Mouse (Mus musculus) neural tube, embryonic 12.5 days (tissue): ENCODE measurements around the gene Fastkd5. TPM values are rescaled to one million over a fixed set of nuclear protein-coding genes. Genes with fewer than 3 reads are reported as not detected.

Experiments used
- ATAC-seq: fragments of 200-750 bp; cut with Nextera tagmentation; 2 replicates; pipeline ENCODE4 v1.8.0; 2017; ENCODE audit warnings: low read depth, mild to moderate bottlenecking, moderate TSS enrichment, moderate library complexity; ENCODE audit not compliant: low FRiP score
- H3K27ac ChIP-seq: fragments of 300-500 bp; sonication (generic); 2 replicates; pipeline ENCODE4 v1.5.1; 2016
- H3K27me3 ChIP-seq: fragments of 300-500 bp; sonication (generic); replicated peaks from 2 replicates; pipeline ENCODE4 v1.6.1; 2016; ENCODE audit warnings: mild to moderate bottlenecking
- H3K36me3 ChIP-seq: fragments of 300-500 bp; sonication (generic); 2 replicates; pipeline ENCODE4 v1.6.1; 2016; ENCODE audit warnings: mild to moderate bottlenecking
- H3K4me1 ChIP-seq: fragments of 300-500 bp; sonication (generic); 2 replicates; pipeline ENCODE4 v1.6.1; 2016
- H3K4me2 ChIP-seq: fragments of 300-500 bp; sonication (generic); replicated peaks from 2 replicates; pipeline ENCODE4 v1.6.1; 2016; ENCODE audit warnings: mild to moderate bottlenecking
- H3K4me3 ChIP-seq: fragments of 300-500 bp; sonication (generic); 2 replicates; pipeline ENCODE4 v1.5.1; 2016
- H3K9ac ChIP-seq: fragments of 300-500 bp; sonication (generic); 2 replicates; pipeline ENCODE4 v1.6.1; 2016; ENCODE audit warnings: mild to moderate bottlenecking
- H3K9me3 ChIP-seq: fragments of 300-500 bp; sonication (generic); 2 replicates; pipeline ENCODE4 v1.6.1; 2016; ENCODE audit warnings: mild to moderate bottlenecking
- WGBS: fragments of 180-500 bp; shearing (Covaris S2); methylation state at CpG from one replicate; pipeline ENCODE4 v1.1.7; 2016; 5-methylcytosine and 5-hydroxymethylcytosine counted together
- polyA plus RNA-seq: library from polyadenylated mRNA; unstranded; fragments of >200 nt; fragmentation: Nextera tagmentation; extraction: Ambion mirVana; gene quantifications from 2 replicates; pipeline ENCODE4 v1.2.1, GENCODE M21; 2016

Fastkd5 gene
- polyA plus RNA-seq, 1 experiment from 2014 or later = 17.2 TPM

- Histone ChIP-seq H3K9ac (no peak overlapping the region), H3K27ac (no peak overlapping the region), H3K4me2 (no peak overlapping the region), H3K9me3 (no peaks in the 10 kb centered on the region), H3K27me3 (peaks cover 39% of the 10 kb centered on the region), H3K4me3 (no peak overlapping the region), H3K4me1 (peaks cover 25% of the 10 kb centered on the region), H3K36me3 (peaks cover 3% of the 10 kb centered on the region)
- ATAC-seq = no peak
- WGBS = 77% methylated on average over 1 of the region's 1 CpGs
Measured at GRCm38 (mm10) chr2:130632416-130632815, 2.6 kb upstream of the Fastkd5 start.

- Histone ChIP-seq H3K27ac (no peak overlapping the region), H3K4me3 (peak overlapping the region; percentile 86), H3K36me3 (peaks cover 23% of the 10 kb centered on the region), H3K27me3 (peaks cover 8% of the 10 kb centered on the region), H3K4me1 (peaks cover 7% of the 10 kb centered on the region), H3K4me2 (peak overlapping the region; percentile 88), H3K9ac (peak overlapping the region; percentile 88), H3K9me3 (no peaks in the 10 kb centered on the region)
- peak; percentile 60; the same call in 1 of the 2 replicates for ATAC-seq
- WGBS = 2% methylated on average over 37 of the region's 37 CpGs
Measured at GRCm38 (mm10) chr2:130629080-130629838, 568 bp downstream of the Fastkd5 start.

GRCm38 (mm10) chr2:130628424-130628823, 1.4 kb downstream of the Fastkd5 start:
- Histone ChIP-seq H3K4me2 (peak overlapping the region; percentile 88), H3K27me3 (peaks cover under 1% of the 10 kb centered on the region), H3K4me1 (peaks cover 4% of the 10 kb centered on the region; the same call in 1 of the 2 replicates), H3K4me3 (no peak overlapping the region), H3K9me3 (no peaks in the 10 kb centered on the region), H3K36me3 (peaks cover 23% of the 10 kb centered on the region), H3K27ac (no peak overlapping the region), H3K9ac (no peak overlapping the region)
- ATAC-seq = no peak
- 61% methylated on average over 3 of the region's 3 CpGs for WGBS

GRCm38 (mm10) chr2:130618972-130619371, 10.9 kb downstream of the Fastkd5 start:
- 95% methylated on average over 7 of the region's 7 CpGs for WGBS
- Histone ChIP-seq H3K27ac (no peak overlapping the region), H3K36me3 (peaks cover 45% of the 10 kb centered on the region)

GRCm38 (mm10) chr2:130613091-130613490, 16.7 kb downstream of the Fastkd5 start:
- H3K4me1 ChIP-seq = no peaks in the 10 kb centered on the region
- H3K27ac ChIP-seq = no peak overlapping the region
- no peak overlapping the region for H3K4me3 ChIP-seq
- H3K4me2 ChIP-seq = no peak overlapping the region
- no peaks in the 10 kb centered on the region for H3K9me3 ChIP-seq
- no peaks in the 10 kb centered on the region for H3K27me3 ChIP-seq
- 74% methylated on average over 3 of the region's 3 CpGs for WGBS
- peaks cover 30% of the 10 kb centered on the region for H3K36me3 ChIP-seq
- ATAC-seq = no peak
- no peak overlapping the region for H3K9ac ChIP-seq

More at GRCm38 (mm10) chr2:130618972-130619371, 10.9 kb downstream of the Fastkd5 start:
- no peak overlapping the region for H3K4me3 ChIP-seq
- H3K27me3 ChIP-seq = no peaks in the 10 kb centered on the region
- no peak overlapping the region for H3K4me2 ChIP-seq
- H3K9ac ChIP-seq = no peak overlapping the region
- H3K4me1 ChIP-seq = no peaks in the 10 kb centered on the region
- no peak for ATAC-seq
- no peaks in the 10 kb centered on the region for H3K9me3 ChIP-seq

GRCm38 (mm10) chr2:130602195-130602594, 27.6 kb downstream of the Fastkd5 start:
- H3K4me2 ChIP-seq = no peak overlapping the region
- no peak overlapping the region for H3K9ac ChIP-seq
- H3K27ac ChIP-seq = no peak overlapping the region
- H3K9me3 ChIP-seq = no peaks in the 10 kb centered on the region
- no peaks in the 10 kb centered on the region for H3K27me3 ChIP-seq
- H3K4me1 ChIP-seq = no peaks in the 10 kb centered on the region
- 83% methylated on average over 4 of the region's 4 CpGs for WGBS
- no peak overlapping the region for H3K4me3 ChIP-seq
- peaks cover 47% of the 10 kb centered on the region for H3K36me3 ChIP-seq
- ATAC-seq = no peak

GRCm38 (mm10) chr2:130598399-130598798, 31.4 kb downstream of the Fastkd5 start:
- Histone ChIP-seq H3K27ac (no peak overlapping the region), H3K4me3 (no peak overlapping the region), H3K9me3 (no peaks in the 10 kb centered on the region), H3K4me1 (no peaks in the 10 kb centered on the region), H3K27me3 (no peaks in the 10 kb centered on the region), H3K36me3 (peaks cover 70% of the 10 kb centered on the region), H3K4me2 (no peak overlapping the region), H3K9ac (no peak overlapping the region)
- ATAC-seq = no peak
- 81% methylated on average over 3 of the region's 3 CpGs for WGBS

GRCm38 (mm10) chr2:130597601-130598010, 32.2 kb downstream of the Fastkd5 start:
- no peaks in the 10 kb centered on the region for H3K9me3 ChIP-seq
- no peak for ATAC-seq
- no peak overlapping the region for H3K4me2 ChIP-seq
- no peak overlapping the region for H3K27ac ChIP-seq
- no peaks in the 10 kb centered on the region for H3K27me3 ChIP-seq
- H3K4me3 ChIP-seq = no peak overlapping the region
- peaks cover 69% of the 10 kb centered on the region for H3K36me3 ChIP-seq
- no peaks in the 10 kb centered on the region for H3K4me1 ChIP-seq
- H3K9ac ChIP-seq = no peak overlapping the region
- 26% methylated on average over 1 of the region's 1 CpGs for WGBS

GRCm38 (mm10) chr2:130595596-130595995, 34.2 kb downstream of the Fastkd5 start:
- 96% methylated on average over 1 of the region's 1 CpGs for WGBS
- H3K36me3 ChIP-seq = peaks cover 76% of the 10 kb centered on the region

GRCm38 (mm10) chr2:130591016-130591415, 38.8 kb downstream of the Fastkd5 start:
- WGBS = 92% methylated on average over 2 of the region's 2 CpGs
- no peaks in the 10 kb centered on the region for H3K4me1 ChIP-seq
- ATAC-seq = no peak
- H3K4me2 ChIP-seq = no peak overlapping the region
- peaks cover 50% of the 10 kb centered on the region for H3K36me3 ChIP-seq
- no peak overlapping the region for H3K4me3 ChIP-seq
- H3K27me3 ChIP-seq = no peaks in the 10 kb centered on the region
- no peak overlapping the region for H3K9ac ChIP-seq
- H3K27ac ChIP-seq = no peak overlapping the region
- H3K9me3 ChIP-seq = no peaks in the 10 kb centered on the region

More at GRCm38 (mm10) chr2:130595596-130595995, 34.2 kb downstream of the Fastkd5 start:
- Histone ChIP-seq H3K4me1 (no peaks in the 10 kb centered on the region), H3K9ac (no peak overlapping the region), H3K27ac (no peak overlapping the region), H3K4me2 (no peak overlapping the region), H3K4me3 (no peak overlapping the region), H3K27me3 (no peaks in the 10 kb centered on the region), H3K9me3 (no peaks in the 10 kb centered on the region)
- no peak for ATAC-seq

- ATAC-seq = no peak
- H3K9ac ChIP-seq = no peak overlapping the region
- H3K4me3 ChIP-seq = no peak overlapping the region
- H3K36me3 ChIP-seq = peaks cover 38% of the 10 kb centered on the region
- no peak overlapping the region for H3K27ac ChIP-seq
- H3K9me3 ChIP-seq = no peaks in the 10 kb centered on the region
- H3K4me1 ChIP-seq = no peaks in the 10 kb centered on the region
- no peaks in the 10 kb centered on the region for H3K27me3 ChIP-seq
- WGBS = 94% methylated on average over 2 of the region's 2 CpGs
- H3K4me2 ChIP-seq = no peak overlapping the region
Measured at GRCm38 (mm10) chr2:130589761-130590160, 40.1 kb downstream of the Fastkd5 start.

GRCm38 (mm10) chr2:130589157-130589556, 40.7 kb downstream of the Fastkd5 start:
- Histone ChIP-seq H3K9ac (no peak overlapping the region), H3K4me3 (no peak overlapping the region), H3K36me3 (peaks cover 34% of the 10 kb centered on the region), H3K4me1 (no peaks in the 10 kb centered on the region), H3K4me2 (no peak overlapping the region), H3K9me3 (no peaks in the 10 kb centered on the region), H3K27me3 (peaks cover under 1% of the 10 kb centered on the region; the same call in 1 of the 2 replicates), H3K27ac (no peak overlapping the region)
- WGBS = 72% methylated on average over 4 of the region's 4 CpGs
- ATAC-seq = no peak

- Histone ChIP-seq H3K27me3 (peaks cover 8% of the 10 kb centered on the region; the same call in 1 of the 2 replicates), H3K27ac (no peak overlapping the region), H3K9me3 (no peaks in the 10 kb centered on the region), H3K4me3 (no peak overlapping the region), H3K9ac (no peak overlapping the region), H3K36me3 (peaks cover 29% of the 10 kb centered on the region), H3K4me2 (no peak overlapping the region), H3K4me1 (no peaks in the 10 kb centered on the region)
- ATAC-seq = no peak
- WGBS = 79% methylated on average over 2 of the region's 2 CpGs
Measured at GRCm38 (mm10) chr2:130588373-130588772, 41.5 kb downstream of the Fastkd5 start.
